Mouse (Mus musculus) heart, adult 9 months (tissue): ENCODE measurements around the gene Stab1.
A peak's percentile ranks its signal among the peaks of the same experiment; 100 is the strongest.

Experiments used
- DNase-seq, 2 experiments: peaks; one replicate each; pipeline ENCODE4 v3.0.0; 2022; ENCODE audit warnings: low spot score in 2 of 2

The Stab1 gene

DNA sequence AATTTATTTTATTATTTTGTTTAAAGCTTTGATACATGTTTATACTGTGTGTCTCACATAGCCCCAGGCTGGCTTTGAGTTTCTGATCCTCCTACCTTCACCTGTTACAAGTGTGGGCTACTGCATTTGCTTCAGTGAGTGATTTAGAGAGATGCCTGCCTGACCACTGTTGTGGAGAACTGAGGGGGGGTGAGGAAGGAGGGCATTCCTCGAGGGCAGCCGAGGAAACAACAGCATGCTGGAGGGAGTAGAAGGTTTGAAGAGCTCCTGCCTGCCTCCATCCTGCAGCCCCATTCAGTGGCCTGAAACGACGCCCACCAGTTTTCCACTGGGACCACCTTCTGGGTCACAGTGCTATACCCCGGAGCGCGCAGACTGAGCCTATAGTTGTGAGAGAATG, 3.0 kb downstream of the Stab1 start:
- DNase-seq, result no peak

DNA sequence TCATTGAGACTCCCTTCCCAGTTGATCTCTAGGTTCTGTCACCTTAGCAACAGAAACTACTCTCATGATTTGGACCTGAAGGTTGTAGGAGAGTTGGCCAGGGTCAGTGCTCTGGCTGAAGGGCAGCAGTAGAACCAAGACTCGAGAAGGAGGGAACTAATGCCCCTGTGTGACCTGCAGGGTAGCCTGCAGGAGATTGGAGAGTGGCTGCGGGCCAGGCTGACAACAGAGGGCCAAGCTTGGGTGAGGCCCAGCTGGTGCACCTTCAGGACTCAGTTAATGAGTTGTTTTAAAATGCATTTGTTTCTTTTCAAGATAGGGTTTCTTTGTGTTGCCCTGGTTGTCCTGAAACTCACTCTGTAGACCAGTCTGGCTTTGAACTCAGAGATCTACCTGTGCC, 3.4 kb downstream of the Stab1 start:
- DNase-seq, result peak; percentile 36 to 55

DNA sequence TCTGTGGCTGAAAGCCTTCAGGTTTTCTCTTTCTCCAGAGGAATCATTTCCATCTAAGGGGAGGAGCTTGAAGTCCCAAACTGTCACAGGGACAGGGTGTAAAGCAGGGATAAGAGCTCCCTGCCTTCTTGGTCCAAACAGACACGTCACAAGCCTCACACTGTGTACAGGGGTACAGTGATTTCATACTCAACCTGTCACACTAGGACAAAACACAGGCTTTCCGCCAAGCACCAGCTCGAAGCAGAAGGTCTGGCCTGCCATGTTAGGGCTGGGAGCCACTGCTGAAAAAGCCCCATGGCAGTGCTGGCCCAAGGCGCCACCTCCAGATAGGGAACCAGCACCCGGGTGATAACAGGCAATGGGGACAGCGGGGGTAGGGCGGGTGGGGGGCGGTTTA, 4.4 kb downstream of the Stab1 start:
- DNase-seq, result peak in 1 of 2 experiments; percentile 49

DNA sequence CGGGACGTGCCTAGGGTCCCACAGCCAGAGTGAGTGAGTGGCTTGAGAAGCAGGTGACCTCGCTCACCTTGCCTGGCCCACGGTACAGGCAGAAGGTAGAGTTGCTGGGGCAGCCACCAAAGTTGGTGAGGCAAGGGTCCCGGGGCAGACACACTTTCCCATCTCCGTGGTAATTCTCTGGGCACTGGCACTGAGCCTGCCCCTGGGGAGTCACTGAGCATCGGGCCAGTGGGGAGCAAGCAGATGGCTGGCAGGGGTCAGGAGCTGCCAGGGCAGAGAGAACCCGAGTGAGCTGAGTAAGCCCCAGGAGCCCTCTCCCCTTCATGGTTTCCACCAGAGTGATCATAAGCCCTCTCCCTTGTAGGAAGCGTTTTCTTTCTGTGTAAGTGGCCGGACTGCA, 6.8 kb downstream of the Stab1 start:
- DNase-seq, result no peak

DNA sequence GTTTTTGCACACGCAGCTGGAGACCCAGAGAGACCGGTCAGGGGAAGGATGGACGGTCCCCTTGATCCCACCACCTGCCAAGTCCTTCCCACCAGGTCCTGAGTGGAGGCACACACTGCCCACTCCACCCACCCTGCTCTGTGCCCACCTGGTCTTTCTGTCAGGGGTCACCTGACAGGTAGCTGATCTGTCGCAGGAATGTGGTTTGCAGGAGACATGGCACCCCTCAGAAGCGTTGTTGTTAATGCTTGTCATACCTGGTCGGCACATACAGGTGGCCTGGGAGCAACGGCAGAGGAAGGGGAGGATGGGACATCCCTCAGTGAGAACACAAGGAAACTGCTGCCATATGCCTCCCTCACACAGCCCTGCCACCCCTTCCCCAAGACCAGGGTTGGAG, 7.2 kb downstream of the Stab1 start:
- no peak for DNase-seq

DNA sequence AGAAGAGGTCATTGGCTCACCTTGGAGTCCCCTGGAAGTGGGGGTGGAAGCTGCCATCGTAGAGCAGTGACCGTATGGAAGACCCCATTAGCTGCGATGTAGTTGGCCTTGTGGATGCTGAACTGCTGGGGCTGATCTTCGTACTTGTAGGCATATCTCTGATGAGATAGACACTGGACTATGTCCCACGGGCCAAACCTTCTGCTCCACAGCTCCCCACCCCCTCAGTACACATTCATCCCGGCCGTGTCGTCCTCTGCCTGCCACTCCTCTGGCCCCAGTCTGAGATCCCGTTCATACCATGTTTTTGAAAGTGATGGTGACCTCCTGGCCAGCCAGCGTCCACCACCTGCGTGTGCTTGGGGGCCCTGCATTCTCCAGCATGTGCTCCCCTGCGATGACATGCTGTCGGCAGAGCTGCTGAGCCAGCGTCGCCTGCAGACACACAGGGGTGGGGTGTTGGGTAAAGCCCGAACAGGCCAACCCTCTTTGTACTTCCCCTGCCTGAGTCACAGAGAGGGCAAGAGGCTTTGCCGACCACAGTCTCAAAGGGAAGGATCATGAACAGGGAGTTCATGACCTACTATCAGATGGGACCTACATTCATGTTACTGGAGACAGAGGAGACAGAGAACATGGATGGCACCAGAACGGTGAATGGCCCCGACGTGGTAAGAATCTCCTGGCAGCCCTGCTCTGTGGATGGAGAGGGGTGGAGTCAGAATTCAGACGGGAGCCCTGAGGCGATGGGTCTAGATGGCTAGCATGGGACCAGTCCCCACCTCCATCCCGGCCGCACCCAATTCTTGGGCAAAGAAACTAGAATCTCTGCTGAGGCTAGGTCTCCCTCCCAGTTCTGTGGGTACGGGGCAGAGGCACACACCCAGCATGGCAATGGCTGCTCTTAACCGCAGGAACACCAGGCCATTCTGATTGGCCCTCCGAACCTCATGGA, 8.0 kb downstream of the Stab1 start:
- no peak for DNase-seq

DNA sequence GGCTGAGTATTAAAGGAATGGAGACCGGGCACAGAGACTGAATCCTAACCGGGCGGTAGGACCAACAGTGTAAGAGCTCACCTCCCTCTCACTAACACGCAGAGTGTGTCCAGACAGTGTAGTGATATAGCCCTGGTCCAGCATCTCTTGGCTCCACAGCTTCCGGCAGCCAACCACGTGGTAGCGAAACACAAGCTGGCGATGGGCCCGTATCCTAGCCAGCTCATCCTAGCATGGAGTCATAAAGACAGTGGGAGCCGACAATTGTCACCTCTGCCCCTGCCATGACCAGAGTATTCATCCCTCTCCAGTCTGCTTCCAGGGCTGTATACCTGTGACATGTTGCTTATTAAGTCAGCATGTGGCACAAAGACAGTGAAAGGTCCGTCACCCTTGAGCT, 22.7 kb downstream of the Stab1 start:
- DNase-seq, result no peak

DNA sequence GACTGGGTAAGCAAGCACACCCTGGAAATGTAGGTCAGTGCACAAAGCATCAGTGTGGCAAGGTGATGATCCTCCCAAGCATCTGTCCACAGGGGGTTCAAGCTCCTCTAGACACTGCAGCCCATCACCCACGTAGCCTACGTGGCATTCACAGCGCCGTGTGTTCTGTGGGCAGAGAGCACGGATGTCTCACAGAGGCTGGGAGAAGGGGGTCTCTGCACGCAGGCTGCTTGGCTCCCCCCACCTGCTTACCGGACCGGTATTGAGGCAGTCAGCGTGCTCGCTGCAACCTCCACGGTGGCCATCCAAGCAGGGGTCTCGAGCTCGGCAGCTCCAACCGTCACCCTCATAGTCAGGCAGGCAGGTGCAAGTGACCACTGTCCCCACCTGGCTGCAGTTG, 27.4 kb downstream of the Stab1 start:
- no peak for DNase-seq

DNA sequence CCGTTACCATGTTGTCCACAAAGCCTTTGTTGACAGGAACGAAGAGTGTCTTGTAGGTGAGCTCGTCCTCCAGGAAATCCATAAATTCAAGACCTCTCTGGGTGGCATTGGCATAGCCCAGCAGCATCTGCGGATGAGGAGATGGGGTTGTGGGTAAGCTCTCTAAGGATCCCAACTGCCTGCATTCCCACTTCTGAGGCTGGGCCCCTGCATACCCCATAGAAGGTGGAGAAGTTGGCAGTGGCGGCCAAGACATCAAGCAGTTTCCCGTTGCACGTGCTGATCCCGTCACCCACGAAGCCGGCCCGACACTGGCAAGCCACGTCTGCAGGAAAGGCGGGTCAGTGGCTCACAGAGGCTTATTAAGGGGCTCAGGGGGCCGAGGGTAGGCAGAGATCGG, 28.3 kb downstream of the Stab1 start:
- DNase-seq, result no peak

DNA sequence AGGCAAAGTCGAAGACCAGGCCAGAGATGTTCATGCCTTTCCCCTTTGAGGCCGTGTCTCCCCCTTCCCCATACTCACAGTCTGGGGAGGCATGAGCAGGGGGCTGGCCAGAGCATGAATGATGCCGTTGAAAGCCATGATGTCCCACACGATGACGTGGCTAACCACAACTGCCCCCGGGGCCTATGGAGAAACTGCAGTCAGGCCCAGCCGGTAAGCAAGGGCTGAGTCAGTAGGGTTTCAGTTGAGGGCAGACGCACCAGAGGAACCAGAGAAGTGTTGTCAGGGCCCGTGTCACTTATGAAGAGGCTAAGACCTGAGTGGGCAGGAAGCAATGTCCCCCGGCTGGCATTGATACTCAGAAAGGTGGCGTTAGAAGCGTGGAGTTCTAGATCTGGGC, 28.8 kb downstream of the Stab1 start:
- no peak for DNase-seq

DNA sequence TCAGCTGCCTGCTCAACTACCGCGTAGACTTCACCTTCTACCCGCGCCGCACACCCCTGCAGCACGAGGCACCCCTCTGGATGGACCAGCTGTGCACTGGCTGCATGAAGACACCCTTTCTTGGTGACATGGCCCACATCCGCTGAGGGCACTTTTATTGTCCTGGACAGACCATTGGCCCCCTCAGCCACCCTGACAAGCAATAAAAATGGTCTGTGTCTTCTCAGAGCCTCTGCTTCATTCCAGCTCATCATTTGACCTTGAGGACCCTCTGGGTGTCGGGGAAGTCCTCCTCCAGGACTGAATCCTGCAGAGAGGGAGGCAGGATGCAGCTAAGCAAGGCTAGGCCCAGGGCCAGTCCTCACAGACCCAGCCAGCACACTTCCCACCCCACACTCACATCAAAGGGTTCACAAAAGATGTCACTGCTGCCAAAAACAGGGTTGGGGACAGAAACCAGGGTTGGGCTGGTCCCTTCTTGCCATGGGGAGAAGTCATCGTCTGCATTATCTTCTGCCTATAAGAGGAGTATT, 29.5 kb downstream of the Stab1 start:
- no peak for DNase-seq

DNA sequence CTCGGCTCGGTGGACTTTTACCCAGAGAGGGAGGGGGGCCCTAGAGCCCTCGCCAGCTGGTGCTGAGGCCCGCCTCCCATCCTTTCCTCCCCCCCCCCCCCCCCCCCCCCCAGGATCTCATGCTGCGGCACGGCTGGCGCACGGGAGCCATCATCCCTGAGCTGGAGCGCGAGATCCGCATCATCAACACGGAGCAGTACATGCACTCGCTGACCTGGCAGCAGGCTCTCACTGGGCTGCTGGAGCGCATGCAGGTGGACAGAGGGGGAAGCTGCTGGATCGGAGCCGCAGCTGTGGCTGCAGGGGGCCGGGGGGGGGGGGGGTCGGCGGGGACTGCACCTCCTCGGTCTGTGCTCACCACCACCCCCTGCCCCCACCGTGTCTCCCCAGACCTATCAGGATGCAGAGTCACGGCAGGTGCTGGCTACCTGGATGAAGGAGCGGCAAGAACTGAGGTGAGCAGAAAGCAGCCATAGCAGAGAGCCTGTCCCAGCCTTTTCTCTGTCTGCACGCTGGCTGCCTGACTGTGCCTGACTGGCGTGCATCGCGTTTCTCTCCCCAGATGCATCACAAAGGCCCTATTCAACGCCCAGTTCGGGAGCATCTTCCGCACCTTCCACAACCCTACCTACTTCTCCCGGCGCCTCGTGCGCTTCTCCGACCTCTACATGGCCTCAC, 30.1 kb downstream of the Stab1 start:
- no peak for DNase-seq

DNA sequence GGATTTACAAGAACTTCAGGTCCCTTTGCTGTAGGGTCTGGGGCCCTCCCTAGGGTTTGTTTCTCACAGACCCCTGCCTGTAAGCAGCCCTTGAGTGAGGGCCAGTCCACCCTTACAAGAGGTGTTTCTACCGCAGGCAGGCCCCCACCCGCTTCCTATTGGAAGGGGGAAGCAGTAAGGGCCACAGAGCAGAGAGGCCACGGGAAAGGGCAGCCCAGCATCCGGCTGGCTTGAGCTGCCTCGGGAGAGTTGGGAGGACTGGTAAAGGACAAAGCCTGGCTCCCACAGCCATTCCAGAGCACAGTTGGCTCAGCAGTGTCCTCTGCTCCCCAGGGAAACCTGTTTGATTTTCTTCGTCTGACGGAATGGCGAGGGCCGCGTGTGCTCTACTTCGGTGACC, 30.6 kb downstream of the Stab1 start:
- DNase-seq, result no peak

DNA sequence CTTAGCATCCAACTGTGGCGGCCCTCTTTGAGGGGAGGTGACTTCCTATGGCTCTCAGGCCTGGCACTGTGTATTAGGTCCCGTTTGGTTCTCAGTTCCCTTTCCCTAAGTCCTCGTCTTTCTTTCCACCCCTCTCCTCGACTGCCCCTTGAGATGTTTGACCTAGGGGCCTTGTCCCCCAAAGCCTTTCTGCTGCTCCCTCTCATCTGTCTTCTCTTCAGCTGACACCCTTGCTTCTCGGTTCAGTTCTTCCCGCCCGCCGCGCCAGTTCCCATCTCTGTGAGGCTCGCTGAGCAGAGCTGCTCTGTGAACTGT, 31.2 kb downstream of the Stab1 start:
- DNase-seq, result no peak

DNA sequence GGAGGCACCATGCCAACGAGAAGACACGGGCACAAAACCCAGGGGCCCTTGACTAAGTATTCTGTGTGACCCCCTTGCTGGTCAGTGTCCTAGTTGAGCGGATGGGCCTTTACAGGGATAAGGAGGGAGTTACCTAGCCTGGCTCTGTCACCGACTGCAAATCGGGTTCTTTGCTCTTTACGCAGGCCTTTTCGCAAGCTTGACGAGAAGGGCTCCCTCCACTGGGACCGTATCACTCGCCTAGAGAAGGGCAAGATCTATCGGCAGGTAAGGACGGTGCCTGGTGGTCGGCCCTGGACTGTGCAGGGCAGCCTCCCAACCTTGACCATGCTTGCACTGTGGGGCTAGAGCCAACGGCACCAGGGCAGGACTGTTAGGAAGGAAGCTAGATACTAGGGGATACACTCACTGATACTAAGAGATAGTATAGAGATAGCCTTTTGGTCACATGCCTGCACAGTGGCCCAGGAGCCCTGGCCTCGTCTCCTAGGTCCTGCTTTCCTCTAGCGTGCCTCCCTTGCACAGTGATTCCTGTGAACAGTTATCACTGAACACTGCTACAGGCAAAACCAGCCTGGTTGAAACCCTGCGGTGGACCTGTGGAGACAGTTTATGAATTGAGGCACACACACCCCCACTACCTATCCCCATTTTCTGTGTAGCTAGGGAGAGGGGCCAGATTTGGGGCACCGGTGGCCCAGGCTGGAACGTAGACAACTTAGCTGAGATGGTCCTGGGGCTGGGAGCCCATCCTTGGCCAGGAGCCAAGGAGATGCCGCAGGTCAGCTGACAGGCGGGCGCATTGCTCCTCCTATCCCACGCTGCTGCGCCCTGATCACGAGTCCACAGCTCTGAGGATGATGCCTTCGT, 31.8 kb downstream of the Stab1 start:
- DNase-seq, result no peak

DNA sequence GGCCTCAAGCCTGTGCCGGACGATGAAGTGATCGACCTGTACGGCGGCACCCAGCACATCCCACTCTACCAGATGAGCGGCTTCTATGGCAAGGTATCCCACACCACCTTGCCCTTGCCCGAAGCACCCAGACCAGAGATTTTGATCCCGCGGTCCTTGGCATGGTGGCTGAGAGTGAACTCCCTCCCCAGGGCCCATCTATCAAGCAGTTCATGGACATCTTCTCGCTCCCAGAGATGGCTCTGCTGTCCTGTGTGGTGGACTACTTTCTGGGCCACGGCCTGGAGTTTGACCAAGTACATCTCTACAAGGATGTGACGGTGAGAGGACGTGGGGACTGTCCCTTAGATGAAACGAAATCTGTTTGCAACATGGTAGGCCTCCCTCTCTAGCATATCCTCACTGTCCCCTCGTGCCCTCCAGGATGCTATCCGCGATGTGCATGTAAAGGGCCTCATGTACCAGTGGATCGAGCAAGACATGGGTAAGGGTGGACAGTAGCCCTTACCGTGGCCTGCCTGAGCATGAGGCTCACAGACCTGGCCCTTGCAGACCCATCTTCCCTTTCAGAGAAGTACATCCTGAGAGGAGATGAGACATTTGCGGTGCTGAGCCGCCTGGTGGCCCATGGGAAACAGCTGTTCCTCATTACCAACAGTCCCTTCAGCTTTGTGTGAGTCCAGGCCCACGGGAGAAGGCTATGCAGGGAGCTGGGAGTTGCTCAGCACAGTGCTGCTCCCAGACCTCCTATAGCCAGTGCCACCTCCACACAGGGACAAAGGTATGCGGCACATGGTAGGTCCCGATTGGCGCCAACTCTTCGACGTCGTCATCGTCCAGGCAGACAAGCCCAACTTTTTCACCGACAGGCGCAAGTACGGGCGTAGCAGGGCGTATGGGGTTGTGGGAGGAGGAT, 32.7 kb downstream of the Stab1 start:
- no peak for DNase-seq

DNA sequence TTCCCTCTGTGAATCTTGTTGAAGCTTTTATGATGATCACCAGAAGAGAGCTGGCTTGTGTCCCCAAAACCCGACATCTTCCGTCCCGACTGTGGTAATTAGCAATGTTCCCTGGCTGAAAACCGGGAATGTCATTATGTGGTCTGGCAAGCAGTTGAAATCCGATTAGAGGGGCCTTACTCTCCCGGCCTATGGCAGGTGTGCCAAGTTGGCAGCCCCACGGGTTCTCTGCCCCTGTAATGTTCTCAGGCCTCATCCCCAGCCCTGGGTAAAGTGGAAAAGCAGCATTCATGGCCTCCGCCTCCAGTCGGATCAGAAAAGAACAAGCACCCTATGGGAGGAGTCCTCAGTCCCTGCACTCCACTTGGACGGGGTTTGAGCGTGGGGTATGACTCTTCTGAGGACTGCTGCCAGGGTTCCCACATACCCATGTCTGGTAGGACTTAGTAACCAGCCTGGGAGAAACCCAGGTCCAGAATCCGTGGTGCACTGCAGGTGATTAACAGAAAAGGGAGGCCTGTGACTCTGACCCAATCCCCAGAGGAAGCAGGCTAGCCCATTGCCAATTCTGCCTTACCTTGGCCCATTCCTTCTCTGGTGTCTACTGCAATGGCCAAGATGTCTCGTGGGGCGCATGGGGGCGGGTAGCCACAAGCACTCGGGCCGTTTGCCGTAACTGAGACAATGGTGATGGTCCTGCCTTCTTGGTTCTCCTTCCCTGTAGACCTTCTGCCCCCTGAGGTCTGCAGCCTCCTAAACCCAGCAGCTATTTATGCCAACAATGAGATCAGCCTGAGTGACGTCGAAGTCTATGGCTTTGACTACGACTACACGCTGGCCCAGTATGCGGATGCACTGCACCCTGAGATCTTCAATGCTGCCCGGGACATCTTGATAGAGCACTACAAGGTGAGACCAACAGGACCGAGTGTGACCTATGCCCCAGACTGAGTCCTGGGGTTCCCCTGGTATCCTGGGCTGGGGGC, 34.1 kb downstream of the Stab1 start:
- DNase-seq, result no peak

DNA sequence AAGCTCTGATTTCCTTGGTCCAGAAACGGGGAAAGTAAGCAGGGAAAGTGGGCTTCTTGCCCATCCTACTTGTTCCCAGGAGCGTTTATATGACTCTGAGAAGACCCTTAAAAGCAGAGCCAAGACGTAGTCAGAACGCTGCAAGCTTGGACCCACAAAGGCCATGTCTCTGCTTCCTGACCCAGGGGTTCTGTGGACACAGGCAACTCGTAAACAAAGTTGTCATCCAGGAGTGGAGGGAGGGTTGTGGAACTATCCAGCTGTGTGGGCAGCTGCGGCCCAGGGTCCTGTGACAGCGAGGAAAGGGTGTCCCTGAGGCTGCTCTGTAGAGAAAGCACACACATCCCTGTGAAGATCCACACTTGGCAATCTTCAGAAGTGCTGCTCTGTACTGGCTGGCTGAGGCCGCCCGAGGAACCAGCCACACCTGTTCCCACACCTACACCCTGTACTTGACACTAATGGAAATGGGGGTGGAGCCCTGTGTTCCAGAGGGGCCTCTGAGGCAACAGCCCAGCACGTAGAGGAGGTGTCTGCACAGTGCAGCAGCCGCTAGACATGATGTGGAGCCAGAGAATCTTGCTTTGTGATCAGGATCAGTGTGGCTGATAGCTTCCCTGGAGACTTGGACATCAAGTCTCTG, 35.3 kb downstream of the Stab1 start:
- DNase-seq, result no peak

DNA sequence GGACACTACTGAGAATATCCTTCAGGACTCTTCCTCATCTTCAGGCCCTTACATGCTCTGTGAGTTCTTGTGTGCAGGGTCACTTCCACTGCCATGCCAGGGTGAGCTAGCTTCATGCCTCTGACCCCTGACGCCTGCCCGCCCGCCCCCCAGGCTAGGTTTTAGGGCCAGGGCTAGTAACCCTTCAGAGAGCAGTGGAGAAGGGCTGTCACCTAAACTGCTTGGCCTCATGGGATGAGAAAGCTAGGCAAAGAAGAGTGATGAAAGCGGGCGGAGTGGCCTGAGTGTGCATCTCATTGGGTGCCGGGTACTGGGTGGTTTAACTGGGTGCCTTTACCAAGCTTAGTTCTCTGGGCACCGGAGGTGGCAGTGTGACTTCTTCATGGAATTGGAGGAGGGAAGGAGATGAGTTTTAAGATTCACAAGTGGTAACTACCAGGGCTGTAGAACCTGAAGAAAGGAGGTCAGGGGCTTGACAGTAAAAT, 35.9 kb downstream of the Stab1 start:
- no peak for DNase-seq
